Mouse (Mus musculus) cerebellum, adult 2 months (tissue): ENCODE measurements around the gene Nsd1. TPM values are rescaled to one million over a fixed set of nuclear protein-coding genes. Genes with fewer than 3 reads are reported as not detected.

Experiments
- DNase-seq, 2 experiments: peaks; one replicate each; pipeline ENCODE4 v3.0.0; 2021
- H3K27ac ChIP-seq: fragments of 200-500 bp; 2 replicates; pipeline ENCODE4 v1.5.1; 2012; ENCODE audit warnings: low read length, control low read depth, inconsistent platforms; ENCODE audit not compliant: insufficient read depth
- H3K27me3 ChIP-seq: fragments of 200-500 bp; 2 replicates; pipeline ENCODE4 v1.6.1; 2012; ENCODE audit warnings: inconsistent platforms, mild to moderate bottlenecking, low read length, moderate library complexity; ENCODE audit not compliant: control insufficient read depth, insufficient read depth
- H3K4me1 ChIP-seq: fragments of 200-500 bp; 2 replicates; pipeline ENCODE4 v1.6.1; 2011; ENCODE audit warnings: low read length; ENCODE audit not compliant: control insufficient read depth, insufficient read depth
- H3K4me3 ChIP-seq: fragments of 200-500 bp; replicated peaks from 2 replicates; pipeline ENCODE3; 2011; ENCODE audit warnings: mild to moderate bottlenecking, low read depth, low read length, control low read depth; ENCODE audit not compliant: insufficient read depth
- CTCF ChIP-seq: fragments of 200-500 bp; IDR thresholded peaks from 2 replicates; pipeline ENCODE4 v1.5.1; 2011; ENCODE audit warnings: low read depth, mild to moderate bottlenecking, control low read depth, low read length, moderate library complexity, borderline replicate concordance; ENCODE audit not compliant: insufficient read depth
- POLR2A ChIP-seq: fragments of 200-500 bp; IDR thresholded peaks from 2 replicates; pipeline ENCODE4 v1.6.1; 2011; ENCODE audit warnings: low read length, control low read depth, borderline replicate concordance; ENCODE audit not compliant: insufficient read depth
- WGBS: fragments of 180-500 bp; shearing (Covaris S2); methylation state at CpG from one replicate; pipeline ENCODE4 v1.1.7; 2018; 5-methylcytosine and 5-hydroxymethylcytosine counted together
- polyA plus RNA-seq: library from polyadenylated mRNA; depleted of rRNA; stranded (reverse); fragments of >200 nt; gene quantifications from 2 replicates; pipeline ENCODE4 v1.2.3, GENCODE M21; 2012

The Nsd1 gene
- polyA plus RNA-seq, 1 experiment: 47.5 TPM

DNA sequence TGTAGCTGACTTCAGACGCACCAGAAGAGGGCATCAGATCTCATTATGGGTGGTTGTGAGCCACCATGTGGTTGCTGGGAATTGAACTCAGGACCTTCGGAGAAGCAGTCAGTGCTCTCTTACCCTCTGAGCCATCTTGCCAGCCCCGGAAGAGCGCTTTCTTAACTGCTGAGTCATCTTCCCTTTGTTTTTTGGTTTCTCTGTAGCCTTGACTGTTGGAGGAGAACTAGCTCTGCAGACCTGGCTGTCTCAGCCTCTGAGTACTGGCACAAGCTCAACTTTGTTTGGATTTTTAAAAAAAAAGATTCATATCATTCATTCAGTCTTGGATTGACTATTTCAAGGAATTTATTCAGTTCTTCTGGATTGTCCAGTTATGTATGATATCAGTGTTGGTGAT is 39.7 kb downstream of the Nsd1 start:
- no peak overlapping the region for H3K27ac ChIP-seq
- TF ChIP-seq CTCF (no peak), POLR2A (no peak)
- WGBS: 74% methylated on average over 4 of the region's 4 CpGs
- DNase-seq: no peak
- H3K27me3 ChIP-seq: no peaks in the 10 kb centered on the region
- 0 out of 2 replicates have a peak, but pooled peaks cover 2% of the 10 kb centered on the region for H3K4me1 ChIP-seq
- no peak overlapping the region for H3K4me3 ChIP-seq

DNA sequence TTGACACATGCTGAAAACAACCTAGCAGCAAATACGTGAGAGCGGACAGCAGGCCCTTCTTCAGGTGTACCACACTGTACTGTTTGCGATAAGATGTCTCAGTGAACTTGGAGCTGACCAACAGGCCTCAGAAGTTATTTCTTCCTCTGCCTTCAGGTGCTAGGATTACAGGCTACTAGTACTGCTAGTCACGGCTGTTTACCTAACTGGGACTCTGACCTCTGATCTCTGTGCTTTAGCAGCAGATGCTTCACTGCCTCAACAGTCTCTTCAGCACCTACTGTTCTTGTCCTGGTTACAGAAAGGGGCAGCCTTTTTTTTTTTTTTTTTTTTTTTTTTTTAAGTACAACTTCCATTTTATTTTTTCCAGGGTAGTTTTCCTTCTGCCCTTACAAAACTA is 43.2 kb downstream of the Nsd1 start:
- no peak for DNase-seq
- Histone ChIP-seq H3K27me3 (no peaks in the 10 kb centered on the region), H3K4me1 (peaks cover 7% of the 10 kb centered on the region; the same call in 1 of the 2 replicates), H3K27ac (no peak overlapping the region), H3K4me3 (no peak overlapping the region)
- no peak for TF ChIP-seq POLR2A
- TF ChIP-seq CTCF: no peak
- 64% methylated on average over 4 of the region's 4 CpGs for WGBS

DNA sequence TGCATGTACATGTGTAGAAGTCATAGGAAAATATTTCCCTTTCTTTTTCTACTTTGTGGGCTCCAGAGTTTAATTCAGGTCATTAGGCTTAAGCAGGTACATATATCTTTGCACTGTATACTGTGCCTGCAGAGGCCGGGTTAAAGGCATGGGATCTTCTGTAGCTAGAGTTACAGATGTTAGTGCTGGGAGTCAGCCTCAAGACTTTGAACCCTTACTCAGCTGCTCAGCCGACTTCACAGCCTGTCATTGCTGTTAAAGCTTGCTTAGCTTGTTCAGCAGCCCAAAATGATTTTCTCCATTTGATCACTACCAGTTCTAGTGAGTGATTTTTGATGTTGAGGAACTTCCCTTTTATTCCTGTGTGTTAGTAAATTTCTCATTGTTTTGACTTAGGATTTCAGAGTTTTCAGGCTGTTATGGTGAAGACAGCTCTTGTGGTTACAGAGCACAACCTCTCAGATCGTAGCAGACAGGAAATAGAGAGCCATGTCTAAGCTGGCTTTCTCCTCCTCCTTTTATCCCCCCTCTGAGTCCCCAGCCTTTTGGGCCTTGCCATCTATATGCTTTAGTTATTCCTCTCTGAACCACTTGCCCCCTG is 45.6 kb downstream of the Nsd1 start:
- Histone ChIP-seq H3K27me3 (no peaks in the 10 kb centered on the region), H3K27ac (no peak overlapping the region), H3K4me1 (peaks cover 5% of the 10 kb centered on the region; the same call in 1 of the 2 replicates), H3K4me3 (no peak overlapping the region)
- WGBS: 56% methylated on average over 3 of the region's 3 CpGs
- DNase-seq: no peak
- TF ChIP-seq POLR2A (no peak), CTCF (no peak)

DNA sequence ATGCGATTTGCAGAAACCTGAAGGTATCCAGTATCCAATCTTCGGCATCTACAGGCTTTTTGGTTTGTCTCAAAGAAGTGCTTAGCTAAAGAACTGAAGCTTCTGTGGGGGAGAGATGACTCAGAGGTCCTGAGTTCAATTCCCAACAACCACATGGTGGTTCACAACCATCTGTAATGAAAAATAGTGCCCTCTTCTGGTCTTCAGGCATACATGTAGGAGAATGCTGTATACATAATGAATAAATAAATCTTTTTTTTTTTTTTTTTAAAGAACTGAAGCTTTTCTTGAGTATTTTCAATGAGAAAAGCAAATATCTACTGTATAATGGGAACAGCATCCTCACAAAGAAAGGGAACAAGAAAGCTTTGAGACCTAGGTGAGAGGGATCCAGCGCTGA is 49.1 kb downstream of the Nsd1 start:
- no peak overlapping the region for H3K4me3 ChIP-seq
- WGBS: 97% methylated on average over 3 of the region's 3 CpGs
- no peaks in the 10 kb centered on the region for H3K27me3 ChIP-seq
- H3K27ac ChIP-seq: no peak overlapping the region
- TF ChIP-seq POLR2A: no peak
- TF ChIP-seq CTCF: no peak
- no peak for DNase-seq
- H3K4me1 ChIP-seq: peaks cover 5% of the 10 kb centered on the region; the same call in 1 of the 2 replicates

DNA sequence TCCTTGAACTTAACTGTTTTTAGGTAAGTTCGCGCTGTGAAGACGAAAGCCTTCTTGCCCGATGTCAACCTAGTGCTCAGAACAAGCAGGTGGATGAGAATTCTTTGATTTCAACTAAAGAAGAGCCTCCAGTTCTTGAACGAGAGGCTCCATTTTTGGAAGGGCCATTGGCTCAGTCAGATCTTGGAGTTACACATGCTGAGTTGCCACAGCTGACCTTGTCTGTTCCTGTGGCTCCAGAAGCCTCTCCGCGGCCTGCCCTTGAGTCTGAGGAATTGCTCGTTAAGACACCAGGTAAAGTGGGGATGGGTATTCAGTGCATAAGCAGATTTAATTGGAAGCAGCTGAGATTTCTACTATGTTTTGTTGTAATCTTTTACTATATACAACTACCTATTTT is 51.9 kb downstream of the Nsd1 start:
- DNase-seq: no peak
- TF ChIP-seq CTCF (no peak), POLR2A (no peak)
- Histone ChIP-seq H3K27me3 (no peaks in the 10 kb centered on the region), H3K4me3 (no peak overlapping the region), H3K4me1 (no peaks in the 10 kb centered on the region), H3K27ac (no peak overlapping the region)
- WGBS: 84% methylated on average over 8 of the region's 8 CpGs

DNA sequence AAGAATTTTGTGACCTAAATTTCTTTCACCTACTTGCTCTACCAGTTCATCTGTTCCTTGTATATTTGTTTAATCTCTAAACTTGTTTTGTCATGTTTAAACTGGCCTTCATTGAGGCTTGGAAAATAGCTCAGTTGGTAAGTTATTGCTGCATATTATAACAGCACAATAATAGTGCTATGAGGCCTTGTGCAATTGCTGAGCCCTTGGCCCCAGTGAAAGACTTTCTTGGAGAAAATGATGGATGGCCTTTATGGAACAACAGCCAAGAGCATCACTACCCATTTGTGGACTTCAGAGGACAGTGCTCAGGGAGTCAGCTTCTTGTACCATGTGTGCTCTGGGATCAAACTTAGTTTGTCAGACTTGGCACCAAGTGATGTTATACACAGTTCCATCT is 52.5 kb downstream of the Nsd1 start:
- Histone ChIP-seq H3K4me1 (no peaks in the 10 kb centered on the region), H3K27ac (no peak overlapping the region), H3K27me3 (no peaks in the 10 kb centered on the region), H3K4me3 (no peak overlapping the region)
- no peak for DNase-seq
- no peak for TF ChIP-seq CTCF
- no peak for TF ChIP-seq POLR2A

DNA sequence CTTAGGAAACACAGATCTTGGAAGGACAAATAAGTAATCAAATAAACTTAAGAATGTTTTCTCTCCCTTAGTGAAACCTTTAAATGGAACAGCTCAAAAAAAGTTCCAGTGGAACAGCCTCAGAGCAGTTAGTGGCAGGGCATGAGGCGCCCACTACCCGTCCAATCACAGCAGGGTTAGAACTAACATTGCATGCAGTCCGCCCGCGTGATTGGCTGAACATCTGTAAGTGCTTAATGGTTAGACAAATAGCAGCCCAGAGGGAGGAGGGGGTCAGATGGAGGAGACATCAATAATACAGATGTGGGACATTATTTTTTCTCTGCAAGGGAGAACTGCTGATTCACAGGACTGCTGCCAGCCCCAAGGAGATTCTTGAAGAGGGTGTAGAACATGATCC is 67.6 kb downstream of the Nsd1 start:
- no peak overlapping the region for H3K4me3 ChIP-seq
- TF ChIP-seq CTCF: no peak
- no peak for TF ChIP-seq POLR2A
- H3K27me3 ChIP-seq: no peaks in the 10 kb centered on the region
- WGBS: 91% methylated on average over 5 of the region's 5 CpGs
- no peak overlapping the region for H3K27ac ChIP-seq
- DNase-seq: no peak
- no peaks in the 10 kb centered on the region for H3K4me1 ChIP-seq

DNA sequence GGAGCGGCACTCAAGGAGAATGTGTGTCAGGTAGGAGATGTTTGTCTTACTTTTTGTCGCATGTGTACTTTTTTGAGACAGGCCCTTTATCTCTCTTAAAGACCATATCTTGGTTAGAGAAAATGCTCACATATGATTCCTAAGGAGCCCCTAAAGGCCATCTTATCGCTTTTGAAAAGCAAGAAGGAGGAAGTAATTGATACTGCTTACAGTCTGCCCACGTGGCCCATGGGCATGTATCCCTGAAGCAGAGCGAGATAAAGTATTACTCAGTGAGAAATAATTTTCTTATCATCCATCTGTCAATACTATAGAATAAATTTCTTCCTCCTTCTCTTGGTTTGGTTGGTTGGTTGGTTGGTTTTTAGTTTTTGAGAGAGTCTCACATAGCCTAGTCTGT is 68.1 kb downstream of the Nsd1 start:
- no peak for TF ChIP-seq CTCF
- TF ChIP-seq POLR2A: no peak
- H3K27ac ChIP-seq: no peak overlapping the region
- no peak for DNase-seq
- WGBS: 91% methylated on average over 5 of the region's 5 CpGs
- no peaks in the 10 kb centered on the region for H3K4me1 ChIP-seq
- H3K4me3 ChIP-seq: no peak overlapping the region
- H3K27me3 ChIP-seq: no peaks in the 10 kb centered on the region
